Mouse (Mus musculus) embryonic fibroblast, embryonic 13.5 days (primary cell): ENCODE data around the gene Zfp292.

ENCODE experiments used
- CTCF ChIP-seq: IDR thresholded peaks from 2 replicates; pipeline ENCODE4 v1.5.1; 2011; ENCODE audit warnings: mild to moderate bottlenecking, control low read depth, low read length, moderate library complexity, borderline replicate concordance; ENCODE audit not compliant: insufficient read depth
- POLR2A ChIP-seq: IDR thresholded peaks from 2 replicates; pipeline ENCODE4 v1.6.1; 2011; ENCODE audit warnings: low read depth, mild to moderate bottlenecking, control low read depth, low read length, moderate library complexity

DNA sequence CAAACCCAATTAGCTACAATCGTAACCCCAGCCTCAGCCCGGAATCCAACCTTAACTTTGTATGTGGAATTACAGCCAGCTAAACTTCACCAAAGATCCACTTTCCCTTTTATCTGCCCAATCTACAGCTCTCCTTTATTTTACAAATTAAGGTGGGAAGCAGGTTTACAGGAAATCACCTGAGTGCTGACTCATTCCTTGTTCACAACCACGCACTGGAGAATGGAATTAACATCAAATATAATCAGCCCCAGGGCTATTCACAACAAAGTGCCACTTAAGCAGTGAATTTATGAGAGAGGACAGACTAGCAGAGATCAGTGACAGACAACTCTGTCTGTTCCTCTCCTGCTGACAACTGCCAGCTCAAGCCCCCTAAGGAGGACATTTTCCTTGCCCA lies 28.6 kb upstream of the Zfp292 start:
- TF ChIP-seq CTCF (no peak), POLR2A (no peak)
